In the genomic region with DNA sequence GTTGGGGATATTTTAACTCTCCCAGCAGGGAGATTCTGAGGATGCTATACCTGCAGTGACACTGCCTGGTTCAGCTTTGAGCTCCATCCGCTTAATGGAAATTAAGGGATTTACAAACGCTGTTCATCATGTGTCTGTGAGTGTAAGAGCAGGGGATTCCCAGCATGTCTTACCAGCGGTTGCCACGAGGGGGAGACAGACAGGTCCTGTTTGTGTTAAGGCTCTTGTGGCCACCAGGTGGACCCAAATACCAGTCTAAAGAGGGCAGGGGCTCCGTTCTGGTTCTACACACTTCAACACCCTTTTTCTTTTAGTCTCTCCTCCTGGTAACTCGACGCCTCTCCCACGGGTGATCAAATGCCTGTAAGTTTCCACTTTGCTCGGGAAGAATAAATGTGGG, we compare ENCODE assay signal across 8 mouse cellular contexts. TPM values are rescaled to one million over a fixed set of nuclear protein-coding genes. Genes with fewer than 3 reads are reported as not detected.
DNase-seq lines count a peak whose midpoint lies in the region; ATAC-seq and TF ChIP-seq lines count a peak whose summit lies in the region.

No protein-coding gene starts in this region.

- no peaks in the 10 kb centered on the region for H3K27me3 ChIP-seq in intestine, embryonic 14.5 days (replicated peaks; ENCODE audit: control insufficient read depth, insufficient read depth, low read length)

- no peak overlapping the region for H3K4me2 ChIP-seq in intestine, embryonic 14.5 days (ENCODE audit: low read length)

- peak; percentile 72 for ATAC-seq in intestine, embryonic 14.5 days (replicated peaks; ENCODE audit: low FRiP score, low TSS enrichment, low read depth)

- no peak overlapping the region for H3K9ac ChIP-seq in intestine, embryonic 14.5 days (ENCODE audit: low read length)

- TF ChIP-seq CTCF in cortical plate, adult 2 months (IDR thresholded peaks at IDR 0.05; ENCODE audit: extremely low read depth, insufficient read depth, low read length), result peak; percentile 100

- WGBS in intestine, embryonic 14.5 days, result 3% methylated on average over 9 of the region's 9 CpGs

- H3K27ac ChIP-seq in cortical plate, adult 2 months (ENCODE audit: insufficient read depth, low read length), result no peak overlapping the region
- H3K27ac ChIP-seq in intestine, embryonic 14.5 days (ENCODE audit: low read depth), result no peak overlapping the region

- no peaks in the 10 kb centered on the region for H3K36me3 ChIP-seq in intestine, embryonic 14.5 days (ENCODE audit: control insufficient read depth, insufficient read depth, low read length)

- peaks cover 8% of the 10 kb centered on the region; the same call in 1 of the 2 replicates for H3K9me3 ChIP-seq in intestine, embryonic 14.5 days (ENCODE audit: control insufficient read depth, low read length)

- H3K4me3 ChIP-seq in cortical plate, adult 2 months (ENCODE audit: insufficient read depth, low read length), result no peak overlapping the region
- no peak overlapping the region for H3K4me3 ChIP-seq in intestine, embryonic 14.5 days (ENCODE audit: low read depth, low read length)

- peak; percentile 96 for DNase-seq in adipocyte (ENCODE audit: low spot score)
- DNase-seq in gastrocnemius, postnatal 10 days, result peak; percentile 95
- DNase-seq in intestine, embryonic 14.5 days (ENCODE audit: low spot score), result peak; percentile 99
- peak; percentile 90 to 92 for DNase-seq in left cerebral cortex, postnatal 10 days (ENCODE audit: extremely low spot score in 1 of 2, low spot score in 2 of 2)
- DNase-seq in mesoderm, embryonic 11.5 days (ENCODE audit: low read depth, low spot score), result peak; percentile 95
- DNase-seq in right cerebral cortex, postnatal 36 days (ENCODE audit: low spot score in 2 of 2), result peak; percentile 80 to 83
- DNase-seq in urinary bladder, postnatal 4 days (ENCODE audit: low spot score in 2 of 2), result peak; percentile 84 to 92

- intact Hi-C loops in left cerebral cortex, postnatal 10 days (cut with DNase I), result loop anchor here (1.0 to 2.0 kb wide), 2 partner anchors 71 to 112 kb away; a partner anchor contains a TSS

- no peak for TF ChIP-seq POLR2A in cortical plate, adult 2 months (IDR thresholded peaks at IDR 0.05; ENCODE audit: extremely low read depth, insufficient read depth, low read length)

- no peaks in the 10 kb centered on the region for H3K4me1 ChIP-seq in cortical plate, adult 2 months (ENCODE audit: control insufficient read depth, insufficient read depth, low read length)
- H3K4me1 ChIP-seq in intestine, embryonic 14.5 days (replicated peaks; ENCODE audit: control insufficient read depth, insufficient read depth, low read length), result no peaks in the 10 kb centered on the region

RNA-seq across cellular contexts. Expression of a gene that starts 17.9 kb away (rescaled TPM):
- 10.3 and 10.4 TPM in 2 replicates for polyA plus RNA-seq in cortical plate, adult 2 months (2012; rRNA removed)
- total RNA-seq in gastrocnemius, postnatal 10 days (2021), result 1 to 10 TPM; 2.9 to 4.2 TPM
- polyA plus RNA-seq in intestine, embryonic 14.5 days (2014; fragmentation: Nextera tagmentation; extraction: Ambion mirVana), result 21.8 and 22.9 TPM in 2 replicates
- total RNA-seq in left cerebral cortex, postnatal 10 days (2021), result 10 to 100 TPM in 1 of 2 experiments, 1 to 10 TPM in 1; 8.6 to 10.2 TPM

RNA-seq across cellular contexts. Expression of a gene that starts 59.5 kb away (rescaled TPM):
- polyA plus RNA-seq in cortical plate, adult 2 months (2012; rRNA removed), result 76.5 TPM in 2 replicates
- 100 to 1,000 TPM; 135 to 155 TPM for total RNA-seq in gastrocnemius, postnatal 10 days (2021)
- polyA plus RNA-seq in intestine, embryonic 14.5 days (2014; fragmentation: Nextera tagmentation; extraction: Ambion mirVana), result 99.2 and 101 TPM in 2 replicates
- 10 to 100 TPM; 54.2 to 62.9 TPM for total RNA-seq in left cerebral cortex, postnatal 10 days (2021)
